Mouse (Mus musculus) fat pad, adult 2 months (tissue): Measurements from ENCODE around the gene Olfr923.
"Not testable (repeated sequence)": the region's sequence is repeated elsewhere in the genome, so short reads cannot be mapped to it uniquely, and the experiment has no call there.

ENCODE experiments used
- DNase-seq: peaks from one replicate; pipeline ENCODE4 v3.0.0-alpha.2; 2011; ENCODE audit warnings: low read depth, low spot score; ENCODE audit errors: extremely low read depth

Gene Olfr923

DNA sequence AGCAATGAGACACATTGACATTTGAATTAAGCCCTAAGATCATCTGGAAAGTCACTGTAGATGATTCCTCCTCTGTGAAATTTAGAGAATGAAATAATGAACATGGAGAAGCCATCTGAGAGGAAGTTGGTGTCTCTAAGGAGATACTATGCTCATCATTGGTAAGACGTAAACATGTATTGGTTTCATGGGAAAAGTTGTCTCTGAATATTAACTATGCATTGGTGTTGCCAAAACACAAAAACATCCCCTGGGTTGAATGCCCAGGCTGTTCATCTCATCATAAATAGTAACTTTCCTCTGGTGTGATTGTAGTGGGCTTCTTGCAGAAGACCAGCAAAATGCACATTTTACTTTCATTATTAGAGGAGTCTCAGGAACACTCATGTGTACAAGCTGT is at the start of gene Olfr923:
Gene Olfr923, plus strand, starts transcription at position 301 of the 400 bp plus-strand sequence.
- no peak for DNase-seq

DNA sequence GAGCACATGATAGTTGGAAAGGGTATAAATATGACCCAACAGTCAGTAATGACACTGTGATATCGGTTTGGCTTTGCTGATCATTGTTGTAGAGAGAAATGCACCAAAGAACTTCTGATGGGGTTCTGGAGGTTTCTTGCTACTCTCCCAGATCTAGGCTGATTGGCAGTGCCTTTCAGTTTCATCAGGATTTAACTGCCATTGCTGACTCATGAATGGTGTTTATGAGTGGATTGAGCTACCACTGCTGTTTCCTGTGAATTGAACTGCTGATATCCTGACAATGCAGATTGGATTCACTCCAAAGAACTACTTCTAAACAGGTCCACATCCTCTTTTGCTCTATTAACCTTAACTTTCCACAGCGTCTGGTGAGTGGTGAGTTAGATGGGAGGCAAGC is 33.7 kb upstream of the Olfr923 start:
- no peak for DNase-seq

DNA sequence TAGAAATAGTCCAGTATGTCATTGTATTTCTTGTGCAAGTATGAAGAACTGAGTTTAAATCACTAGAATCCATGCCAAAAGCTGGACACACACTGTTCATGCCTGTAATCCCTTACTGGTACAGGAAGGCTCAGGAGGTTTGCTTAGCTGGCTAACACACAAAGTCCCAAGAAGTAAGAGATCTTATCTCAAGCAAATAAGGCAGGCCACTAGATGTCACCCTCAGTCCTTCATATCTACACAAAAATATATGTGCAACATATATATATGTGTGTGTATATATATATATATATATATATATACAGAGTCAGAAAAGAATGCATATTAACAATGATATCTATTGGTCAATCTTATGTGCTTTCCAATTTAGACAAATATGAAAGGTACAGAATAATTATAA is 20.6 kb upstream of the Olfr923 start:
- peak; percentile 36 for DNase-seq

DNA sequence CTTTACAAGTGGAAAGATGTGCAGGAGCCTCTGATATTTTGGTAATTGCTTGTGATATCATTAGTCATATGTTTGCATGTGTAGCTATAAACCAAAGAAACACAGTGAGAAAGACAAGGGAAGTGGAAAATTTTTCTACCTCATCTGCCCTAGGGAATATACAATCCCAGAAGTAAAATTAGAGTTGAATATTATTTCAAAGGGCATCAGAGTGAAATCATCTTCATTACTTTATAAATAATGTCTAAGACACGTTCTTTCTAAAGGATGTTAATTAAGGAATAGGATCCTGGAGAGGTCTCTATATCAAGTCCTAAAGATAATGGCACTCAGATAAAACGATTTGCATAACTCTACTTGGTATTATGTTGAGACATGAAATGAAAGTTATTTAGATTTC is 12.0 kb upstream of the Olfr923 start, which contains the start of gene Olfr922:
Gene Olfr922, plus strand, starts transcription at position 301 of the 400 bp plus-strand sequence.
- DNase-seq = no peak

DNA sequence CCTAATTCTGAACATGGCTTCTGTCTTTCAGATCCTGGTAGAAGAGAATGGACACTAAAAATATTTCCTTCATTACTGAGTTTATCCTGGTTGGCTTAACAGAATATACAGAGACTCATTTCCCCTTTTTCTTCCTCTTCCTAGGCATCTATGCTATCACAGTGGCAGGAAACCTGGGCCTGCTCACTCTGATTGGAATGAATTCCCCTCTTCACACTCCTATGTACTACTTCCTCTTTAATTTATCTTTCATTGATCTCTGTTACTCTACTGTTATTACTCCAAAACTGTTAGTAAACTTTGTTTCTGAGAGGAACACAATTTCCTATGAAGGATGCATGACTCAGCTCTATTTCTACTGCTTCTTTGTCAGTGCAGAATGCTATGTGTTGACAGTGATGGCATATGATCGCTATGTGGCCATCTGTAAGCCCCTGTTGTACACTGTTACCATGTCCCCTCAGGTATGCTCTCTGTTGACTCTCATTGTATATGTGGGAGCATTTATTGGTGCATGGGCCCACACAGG is 10.8 kb upstream of the Olfr923 start:
- DNase-seq = no peak

DNA sequence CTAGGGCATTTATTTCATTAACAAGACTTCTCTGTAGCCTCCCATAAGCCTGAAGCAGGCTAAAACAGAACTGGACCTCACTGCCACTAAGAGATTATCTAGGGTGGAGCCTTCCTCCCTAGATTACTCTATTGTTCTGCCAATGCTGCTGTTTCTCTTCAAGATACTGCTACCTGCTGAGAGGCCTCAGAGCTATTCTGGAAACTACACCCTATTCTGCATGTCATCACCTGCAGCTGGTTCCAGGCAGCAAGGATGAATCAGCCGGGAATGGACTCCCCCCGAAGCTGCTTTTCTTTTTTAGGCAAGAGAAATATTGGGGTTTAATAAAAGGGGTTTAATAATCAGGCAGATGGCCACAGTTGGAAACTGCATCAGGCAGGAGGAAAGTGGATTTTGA is 6.7 kb downstream of the Olfr923 start:
- no peak for DNase-seq

DNA sequence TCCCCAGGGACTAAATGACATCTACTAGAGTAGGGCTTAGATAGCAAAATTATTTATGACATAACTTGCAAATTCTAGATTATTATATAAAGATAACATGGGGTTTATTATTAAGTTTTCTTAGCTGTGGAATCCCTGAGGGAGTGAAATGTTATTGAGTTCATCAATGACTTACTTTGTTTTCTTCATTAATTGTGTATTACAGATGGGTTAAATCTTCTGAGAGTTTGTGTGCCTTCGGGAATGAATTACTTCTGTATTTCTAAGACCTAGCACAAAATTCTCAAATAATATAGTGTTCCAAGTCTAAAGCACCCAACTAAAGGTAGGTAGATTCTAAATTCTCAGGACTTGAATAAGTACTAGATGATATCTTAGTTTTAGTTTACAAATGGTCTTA is 17.8 kb downstream of the Olfr923 start, which contains the start of gene Olfr924:
Gene Olfr924, plus strand, starts transcription at position 301 of the 400 bp plus-strand sequence.
- DNase-seq = no peak

DNA sequence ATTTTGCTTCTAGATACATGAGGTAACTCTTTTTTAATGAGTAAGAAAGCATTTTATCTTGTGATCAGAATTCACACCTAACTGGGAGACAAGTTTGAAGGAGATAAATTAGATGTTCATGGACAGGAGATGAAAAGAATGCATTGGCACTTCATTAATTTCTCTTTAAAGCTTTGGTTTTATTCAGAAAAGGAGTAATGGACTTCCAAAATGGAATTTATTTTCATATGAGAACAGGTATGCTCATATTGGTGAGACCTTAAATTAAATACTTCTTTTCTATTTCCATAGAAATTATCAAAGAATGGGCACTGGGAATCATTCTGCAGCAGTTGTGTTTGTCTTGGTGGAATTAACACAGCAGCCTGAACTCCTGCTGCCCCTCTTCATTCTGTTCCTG is 28.4 kb downstream of the Olfr923 start, which contains the start of gene Olfr26:
Gene Olfr26, plus strand, starts transcription at position 301 of the 400 bp plus-strand sequence.
- DNase-seq = no peak

DNA sequence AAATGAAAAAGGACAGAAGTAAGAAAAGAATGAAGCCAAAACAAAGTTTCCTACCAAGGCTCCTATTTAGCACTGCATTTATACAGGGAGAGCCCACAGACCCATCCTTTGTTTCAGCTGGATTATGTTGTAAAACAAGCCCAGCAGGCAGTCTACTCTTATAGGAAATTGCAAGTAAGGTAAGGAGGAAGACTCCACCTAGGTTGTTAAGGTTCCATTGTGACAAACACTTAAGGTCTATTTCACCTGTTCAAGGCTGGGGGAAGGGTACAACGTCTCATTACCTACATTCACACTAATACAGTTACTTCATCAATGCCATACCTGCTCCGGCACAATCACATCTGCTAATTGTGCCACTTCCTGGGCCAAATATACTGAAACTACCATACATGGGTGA is 48.5 kb downstream of the Olfr923 start:
- not testable (repeated sequence) for DNase-seq

DNA sequence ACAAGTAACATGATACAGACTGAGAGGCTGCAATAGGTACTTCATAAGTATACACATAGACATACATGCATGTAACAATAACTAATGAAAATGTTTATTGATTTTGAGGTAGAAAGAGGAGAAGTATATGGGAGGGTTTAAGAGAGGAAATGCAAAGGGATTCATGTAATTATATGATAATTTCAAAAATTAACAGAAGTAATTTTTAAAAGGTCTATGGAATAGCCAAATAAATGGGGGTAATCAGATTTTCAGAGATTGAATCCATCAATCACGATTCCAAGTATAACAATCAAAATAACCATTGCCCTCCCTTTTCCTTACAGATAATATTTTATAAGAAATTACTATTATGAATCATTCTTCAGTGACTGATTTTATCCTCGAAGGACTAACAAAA is 50.5 kb downstream of the Olfr923 start, which contains the start of gene Olfr926:
Gene Olfr926, plus strand, starts transcription at position 301 of the 400 bp plus-strand sequence.
- DNase-seq = no peak
